Mouse (Mus musculus): ENCODE data around the gene Cfap73. TPM values are rescaled to one million over a fixed set of nuclear protein-coding genes. Genes with fewer than 3 reads are reported as not detected.

Cfap73 gene
- total and polyA plus RNA-seq, 3 experiments: 0.25 TPM; not detected in 2

DNA sequence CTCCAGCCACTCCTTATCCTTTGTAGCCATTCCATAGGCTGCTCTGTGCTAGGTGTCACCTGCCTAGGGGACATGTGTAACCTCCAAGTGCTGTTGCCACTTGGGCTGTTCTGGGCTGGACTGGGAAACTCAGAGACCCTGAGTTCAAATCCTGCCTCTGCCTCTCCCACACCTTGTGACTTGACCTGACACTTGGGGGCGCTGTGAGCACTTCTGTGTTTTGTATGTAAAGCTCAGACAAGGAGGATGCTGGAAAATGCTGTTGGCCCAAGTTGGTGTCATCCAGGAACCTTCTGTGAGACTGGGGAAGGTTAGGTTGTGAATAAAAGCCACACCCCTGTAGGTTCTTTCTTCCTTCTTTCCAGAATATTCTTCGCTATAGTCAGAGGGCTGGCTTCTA lies 30.9 kb upstream of the Cfap73 start:
- H3K9ac ChIP-seq (ENCODE audit: control insufficient read depth, low read depth, low read length, poor library complexity, severe bottlenecking): no peak overlapping the region
- no peak overlapping the region for H3K4me3 ChIP-seq (ENCODE audit: control insufficient read depth in 1 of 2, insufficient read depth in 1 of 2, low read depth in 2 of 2, low read length in 2 of 2)
- H3K9me3 ChIP-seq (replicated peaks; ENCODE audit: insufficient read depth, low read length): no peaks in the 10 kb centered on the region
- TF ChIP-seq CTCF (IDR thresholded peaks at IDR 0.05 in 2 of 3, conservative IDR thresholded peaks at IDR 0.05 in 1 of 3; ENCODE audit: control insufficient read depth in 1 of 3, insufficient read depth in 1 of 3, low read depth in 2 of 3, low read length in 3 of 3, poor library complexity in 1 of 3, severe bottlenecking in 1 of 3) (peak in 2 of 3 experiments; percentile 32 to 38; a peak in 5 of 6 replicates), JUND (IDR thresholded peaks at IDR 0.05; ENCODE audit: low read depth, low read length) (no peak)
- H3K27me3 ChIP-seq (ENCODE audit: control insufficient read depth in 1 of 2, insufficient read depth in 2 of 2, low read length in 2 of 2): no peaks in the 10 kb centered on the region
- H3K36me3 ChIP-seq (ENCODE audit: control insufficient read depth in 1 of 2, insufficient read depth in 2 of 2, low read length in 2 of 2): no peaks in the 10 kb centered on the region
- DNase-seq (ENCODE audit: low read depth, low spot score): no peak
- no peak overlapping the region for H3K27ac ChIP-seq (ENCODE audit: control insufficient read depth, low read depth, low read length)
- H3K4me1 ChIP-seq (ENCODE audit: control insufficient read depth in 1 of 2, insufficient read depth in 2 of 2, low read length in 2 of 2): no peaks in the 10 kb centered on the region
- H3K79me2 ChIP-seq (ENCODE audit: control insufficient read depth, insufficient read depth, low read length, poor library complexity): no peaks in the 10 kb centered on the region

GRCm38 (mm10) chr5:120660816-120661215 lies 26.8 kb upstream of the Cfap73 start:
- no peaks in the 10 kb centered on the region for H3K27me3 ChIP-seq (ENCODE audit: control insufficient read depth in 1 of 2, insufficient read depth in 2 of 2, low read length in 2 of 2)
- no peak for TF ChIP-seq EP300 (IDR thresholded peaks at IDR 0.05; ENCODE audit: low read depth in 1 of 2, low read length in 2 of 2)
- TF ChIP-seq ZKSCAN1 (IDR thresholded peaks at IDR 0.05; ENCODE audit: low read depth, low read length): no peak
- no peak for TF ChIP-seq CTCF (IDR thresholded peaks at IDR 0.05 in 2 of 3, conservative IDR thresholded peaks at IDR 0.05 in 1 of 3; ENCODE audit: control insufficient read depth in 1 of 3, insufficient read depth in 1 of 3, low read depth in 2 of 3, low read length in 3 of 3, poor library complexity in 1 of 3, severe bottlenecking in 1 of 3)
- no peak for TF ChIP-seq MYB (IDR thresholded peaks at IDR 0.05; ENCODE audit: low read depth, low read length)
- TF ChIP-seq RAD21 (IDR thresholded peaks at IDR 0.05; ENCODE audit: low read depth, low read length): no peak
- TF ChIP-seq MAX (IDR thresholded peaks at IDR 0.05; ENCODE audit: low read length): no peak
- no peak for TF ChIP-seq POLR2A (IDR thresholded peaks at IDR 0.05; ENCODE audit: control insufficient read depth in 1 of 2, insufficient read depth in 1 of 2, low read depth in 1 of 2, low read length in 2 of 2, poor library complexity in 1 of 2)
- TF ChIP-seq ZMIZ1 (IDR thresholded peaks at IDR 0.05; ENCODE audit: low read depth, low read length): no peak
- no peak for TF ChIP-seq ZNF384 (IDR thresholded peaks at IDR 0.05; ENCODE audit: low read depth, low read length)
- TF ChIP-seq TCF12 (IDR thresholded peaks at IDR 0.05; ENCODE audit: low read depth, low read length): no peak
- TF ChIP-seq CHD1 (IDR thresholded peaks at IDR 0.05; ENCODE audit: low read depth, low read length): no peak
- TF ChIP-seq GABPA (IDR thresholded peaks at IDR 0.05; ENCODE audit: low read depth, low read length): no peak
- no peak for TF ChIP-seq NELFE (IDR thresholded peaks at IDR 0.05; ENCODE audit: low read depth, low read length)
- no peak for TF ChIP-seq ELF1 (IDR thresholded peaks at IDR 0.05; ENCODE audit: low read depth, low read length)
- TF ChIP-seq BHLHE40 (IDR thresholded peaks at IDR 0.05; ENCODE audit: borderline replicate concordance, low read depth, low read length): no peak
- TF ChIP-seq CHD2 (IDR thresholded peaks at IDR 0.05; ENCODE audit: low read length): no peak

More at GRCm38 (mm10) chr5:120660816-120661215, 26.8 kb upstream of the Cfap73 start:
- no peak for DNase-seq (ENCODE audit: low read depth, low spot score)
- Histone ChIP-seq H3K4me3 (ENCODE audit: control insufficient read depth in 1 of 2, insufficient read depth in 1 of 2, low read depth in 2 of 2, low read length in 2 of 2) (no peak overlapping the region), H3K27ac (ENCODE audit: control insufficient read depth, low read depth, low read length) (no peak overlapping the region), H3K36me3 (ENCODE audit: control insufficient read depth in 1 of 2, insufficient read depth in 2 of 2, low read length in 2 of 2) (no peaks in the 10 kb centered on the region), H3K9ac (ENCODE audit: control insufficient read depth, low read depth, low read length, poor library complexity, severe bottlenecking) (no peak overlapping the region), H3K4me1 (ENCODE audit: control insufficient read depth in 1 of 2, insufficient read depth in 2 of 2, low read length in 2 of 2) (no peaks in the 10 kb centered on the region), H3K9me3 (replicated peaks; ENCODE audit: insufficient read depth, low read length) (no peaks in the 10 kb centered on the region), H3K79me2 (ENCODE audit: control insufficient read depth, insufficient read depth, low read length, poor library complexity) (no peaks in the 10 kb centered on the region)

Data from MEL (cell line).